Mouse (Mus musculus) neural tube, embryonic 12.5 days (tissue): ENCODE results near the gene Arpc2. TPM values are rescaled to one million over a fixed set of nuclear protein-coding genes. Genes with fewer than 3 reads are reported as not detected.
A peak's percentile ranks its signal among the peaks of the same experiment; 100 is the strongest.

ENCODE experiments used
- ATAC-seq: fragments of 200-750 bp; cut with Nextera tagmentation; 2 replicates; pipeline ENCODE4 v1.8.0; 2017; ENCODE audit warnings: low read depth, mild to moderate bottlenecking, moderate TSS enrichment, moderate library complexity; ENCODE audit not compliant: low FRiP score
- H3K27ac ChIP-seq: fragments of 300-500 bp; sonication (generic); 2 replicates; pipeline ENCODE4 v1.5.1; 2016
- H3K27me3 ChIP-seq: fragments of 300-500 bp; sonication (generic); replicated peaks from 2 replicates; pipeline ENCODE4 v1.6.1; 2016; ENCODE audit warnings: mild to moderate bottlenecking
- H3K36me3 ChIP-seq: fragments of 300-500 bp; sonication (generic); 2 replicates; pipeline ENCODE4 v1.6.1; 2016; ENCODE audit warnings: mild to moderate bottlenecking
- H3K4me1 ChIP-seq: fragments of 300-500 bp; sonication (generic); 2 replicates; pipeline ENCODE4 v1.6.1; 2016
- H3K4me2 ChIP-seq: fragments of 300-500 bp; sonication (generic); replicated peaks from 2 replicates; pipeline ENCODE4 v1.6.1; 2016; ENCODE audit warnings: mild to moderate bottlenecking
- H3K4me3 ChIP-seq: fragments of 300-500 bp; sonication (generic); 2 replicates; pipeline ENCODE4 v1.5.1; 2016
- H3K9ac ChIP-seq: fragments of 300-500 bp; sonication (generic); 2 replicates; pipeline ENCODE4 v1.6.1; 2016; ENCODE audit warnings: mild to moderate bottlenecking
- H3K9me3 ChIP-seq: fragments of 300-500 bp; sonication (generic); 2 replicates; pipeline ENCODE4 v1.6.1; 2016; ENCODE audit warnings: mild to moderate bottlenecking
- WGBS: fragments of 180-500 bp; shearing (Covaris S2); methylation state at CpG from one replicate; pipeline ENCODE4 v1.1.7; 2016; 5-methylcytosine and 5-hydroxymethylcytosine counted together
- polyA plus RNA-seq: library from polyadenylated mRNA; unstranded; fragments of >200 nt; fragmentation: Nextera tagmentation; extraction: Ambion mirVana; gene quantifications from 2 replicates; pipeline ENCODE4 v1.2.1, GENCODE M21; 2016

Gene Arpc2
- polyA plus RNA-seq, 1 experiment from 2014 or later: 394 TPM

- Histone ChIP-seq H3K4me1 (peaks cover 32% of the 10 kb centered on the region), H3K36me3 (no peaks in the 10 kb centered on the region), H3K9me3 (no peaks in the 10 kb centered on the region), H3K27ac (no peak overlapping the region), H3K9ac (0 out of 2 replicates have a peak overlapping the region, but pooled peaks have one; percentile 14), H3K27me3 (no peaks in the 10 kb centered on the region), H3K4me3 (no peak overlapping the region), H3K4me2 (no peak overlapping the region)
- WGBS: 92% methylated on average over 4 of the region's 4 CpGs
- no peak for ATAC-seq
Observed at GRCm38 (mm10) chr1:74240832-74241231, 4.9 kb downstream of the Arpc2 start.

- Histone ChIP-seq H3K4me2 (no peak overlapping the region), H3K4me3 (no peak overlapping the region), H3K36me3 (peaks cover 19% of the 10 kb centered on the region), H3K27ac (no peak overlapping the region), H3K4me1 (0 out of 2 replicates have a peak, but pooled peaks cover under 1% of the 10 kb centered on the region), H3K27me3 (no peaks in the 10 kb centered on the region), H3K9me3 (no peaks in the 10 kb centered on the region), H3K9ac (no peak overlapping the region)
- WGBS: 90% methylated on average over 2 of the region's 2 CpGs
- no peak for ATAC-seq
Observed at GRCm38 (mm10) chr1:74245525-74245924, 9.6 kb downstream of the Arpc2 start.

DNA sequence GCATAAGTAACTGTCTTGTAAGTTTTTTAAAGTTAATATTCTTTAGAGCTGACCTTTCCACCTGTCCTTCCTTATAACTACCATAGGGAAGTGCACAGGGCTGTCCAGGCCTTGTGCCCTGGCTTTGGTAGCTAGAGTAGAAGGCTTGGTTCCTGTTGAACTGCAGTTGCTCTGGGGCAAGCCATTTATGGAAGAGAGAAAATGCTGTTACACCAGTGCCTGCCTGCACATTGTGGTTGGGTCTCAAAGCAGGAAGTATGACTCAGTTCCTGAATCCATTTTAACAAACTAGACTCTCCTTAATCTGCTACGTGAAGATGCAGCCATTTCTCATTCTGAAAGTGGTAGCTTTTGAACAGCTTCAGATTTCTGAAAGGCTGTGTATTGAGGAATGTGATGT, 12.9 kb downstream of the Arpc2 start:
- Histone ChIP-seq H3K4me1 (no peaks in the 10 kb centered on the region), H3K9ac (no peak overlapping the region), H3K27me3 (no peaks in the 10 kb centered on the region), H3K9me3 (no peaks in the 10 kb centered on the region), H3K27ac (no peak overlapping the region), H3K36me3 (peaks cover 49% of the 10 kb centered on the region), H3K4me2 (no peak overlapping the region), H3K4me3 (no peak overlapping the region)
- no peak for ATAC-seq
- WGBS: 78% methylated on average over 1 of the region's 1 CpGs

- ATAC-seq: no peak
- H3K4me2 ChIP-seq: no peak overlapping the region
- 72% methylated on average over 5 of the region's 5 CpGs for WGBS
- H3K27me3 ChIP-seq: no peaks in the 10 kb centered on the region
- no peaks in the 10 kb centered on the region for H3K4me1 ChIP-seq
- no peaks in the 10 kb centered on the region for H3K9me3 ChIP-seq
- H3K9ac ChIP-seq: no peak overlapping the region
- peaks cover 56% of the 10 kb centered on the region for H3K36me3 ChIP-seq
- H3K4me3 ChIP-seq: no peak overlapping the region
- no peak overlapping the region for H3K27ac ChIP-seq
Observed at GRCm38 (mm10) chr1:74249331-74249980, 13.6 kb downstream of the Arpc2 start.

DNA sequence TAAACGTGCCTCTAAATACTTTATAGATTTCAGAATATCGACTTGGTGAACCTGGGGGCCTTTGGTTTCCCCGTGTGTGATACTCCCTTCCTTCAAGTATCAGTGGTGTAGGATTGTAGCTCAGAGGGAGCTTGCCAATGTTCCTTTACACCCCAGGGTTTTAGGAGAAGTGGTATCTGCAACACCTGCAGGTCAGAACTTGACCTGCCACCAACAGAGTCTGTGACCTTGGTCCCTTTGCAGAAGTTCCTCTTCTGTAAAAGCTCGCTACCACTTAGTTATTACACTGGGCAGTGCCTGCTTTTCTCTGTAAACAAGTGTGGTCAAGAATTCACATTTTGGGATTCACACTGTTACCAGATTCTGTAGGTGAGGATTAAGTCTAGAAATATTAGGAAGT, 14.2 kb downstream of the Arpc2 start:
- H3K27me3 ChIP-seq: no peaks in the 10 kb centered on the region
- H3K4me3 ChIP-seq: no peak overlapping the region
- no peak overlapping the region for H3K4me2 ChIP-seq
- no peaks in the 10 kb centered on the region for H3K9me3 ChIP-seq
- 93% methylated on average over 4 of the region's 4 CpGs for WGBS
- peaks cover 61% of the 10 kb centered on the region for H3K36me3 ChIP-seq
- no peaks in the 10 kb centered on the region for H3K4me1 ChIP-seq
- no peak for ATAC-seq
- H3K9ac ChIP-seq: no peak overlapping the region
- no peak overlapping the region for H3K27ac ChIP-seq

- Histone ChIP-seq H3K9ac (no peak overlapping the region), H3K4me3 (no peak overlapping the region), H3K4me2 (no peak overlapping the region), H3K27ac (no peak overlapping the region), H3K36me3 (peaks cover 84% of the 10 kb centered on the region), H3K9me3 (no peaks in the 10 kb centered on the region), H3K27me3 (no peaks in the 10 kb centered on the region), H3K4me1 (no peaks in the 10 kb centered on the region)
- WGBS: 95% methylated on average over 8 of the region's 8 CpGs
- ATAC-seq: no peak
Observed at GRCm38 (mm10) chr1:74255704-74256345, 19.9 kb downstream of the Arpc2 start.

- H3K9ac ChIP-seq: no peak overlapping the region
- 85% methylated on average over 4 of the region's 4 CpGs for WGBS
- H3K4me2 ChIP-seq: no peak overlapping the region
- no peak for ATAC-seq
- peaks cover 76% of the 10 kb centered on the region for H3K36me3 ChIP-seq
- no peak overlapping the region for H3K4me3 ChIP-seq
- no peaks in the 10 kb centered on the region for H3K9me3 ChIP-seq
- H3K27me3 ChIP-seq: no peaks in the 10 kb centered on the region
- H3K4me1 ChIP-seq: no peaks in the 10 kb centered on the region
- H3K27ac ChIP-seq: no peak overlapping the region
Observed at GRCm38 (mm10) chr1:74256782-74257181, 20.9 kb downstream of the Arpc2 start.

GRCm38 (mm10) chr1:74262510-74262909, 26.6 kb downstream of the Arpc2 start:
- 92% methylated on average over 6 of the region's 6 CpGs for WGBS
- Histone ChIP-seq H3K9ac (no peak overlapping the region), H3K27me3 (no peaks in the 10 kb centered on the region), H3K36me3 (peaks cover 83% of the 10 kb centered on the region), H3K9me3 (no peaks in the 10 kb centered on the region), H3K27ac (no peak overlapping the region), H3K4me1 (no peaks in the 10 kb centered on the region), H3K4me3 (no peak overlapping the region), H3K4me2 (no peak overlapping the region)
- ATAC-seq: no peak

DNA sequence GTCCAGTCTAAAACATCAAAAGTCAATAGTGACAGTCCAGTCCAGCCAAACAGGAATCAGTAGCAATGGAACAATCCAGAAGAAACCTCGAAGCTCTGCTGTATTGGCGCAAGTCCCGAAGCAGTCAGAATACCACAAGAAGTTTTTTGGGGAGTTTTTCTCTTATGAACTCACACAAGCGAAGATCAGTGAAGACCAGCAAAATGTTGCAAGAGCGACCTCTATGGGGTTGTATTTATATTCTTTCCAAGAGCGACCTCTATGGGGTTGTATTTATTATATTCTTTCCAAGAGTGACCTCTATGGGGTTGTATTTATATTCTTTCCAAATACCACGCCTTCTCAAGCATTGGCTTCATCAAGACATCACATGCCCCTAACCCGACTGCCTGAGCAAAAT, 32.9 kb downstream of the Arpc2 start:
- H3K36me3 ChIP-seq: peaks cover 53% of the 10 kb centered on the region
- ATAC-seq: no peak

DNA sequence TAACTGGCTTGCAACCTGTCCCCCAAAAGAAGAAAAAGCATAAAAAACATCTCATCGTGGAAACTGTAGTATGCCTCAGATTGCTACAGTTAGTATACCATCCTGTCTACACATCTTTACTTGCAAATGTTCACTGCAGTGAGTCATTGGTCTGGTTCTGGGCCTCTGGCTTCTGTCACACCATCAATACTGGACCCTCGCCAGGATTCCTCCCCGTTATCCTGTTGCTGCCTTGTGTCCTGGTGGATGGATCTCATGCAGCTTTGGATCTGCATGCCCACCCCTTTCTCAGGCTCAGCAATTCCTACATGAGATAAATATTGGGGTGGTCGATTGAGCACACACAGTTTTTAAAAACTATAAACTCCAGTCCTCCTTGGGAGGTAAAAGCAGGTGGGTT, 35.8 kb downstream of the Arpc2 start:
- ATAC-seq: no peak

More for the DNA sequence above, 32.9 kb downstream of the Arpc2 start:
- no peak overlapping the region for H3K9ac ChIP-seq
- no peaks in the 10 kb centered on the region for H3K9me3 ChIP-seq
- H3K27ac ChIP-seq: no peak overlapping the region
- H3K4me1 ChIP-seq: no peaks in the 10 kb centered on the region
- 88% methylated on average over 8 of the region's 8 CpGs for WGBS
- no peak overlapping the region for H3K4me2 ChIP-seq
- no peak overlapping the region for H3K4me3 ChIP-seq
- H3K27me3 ChIP-seq: no peaks in the 10 kb centered on the region

DNA sequence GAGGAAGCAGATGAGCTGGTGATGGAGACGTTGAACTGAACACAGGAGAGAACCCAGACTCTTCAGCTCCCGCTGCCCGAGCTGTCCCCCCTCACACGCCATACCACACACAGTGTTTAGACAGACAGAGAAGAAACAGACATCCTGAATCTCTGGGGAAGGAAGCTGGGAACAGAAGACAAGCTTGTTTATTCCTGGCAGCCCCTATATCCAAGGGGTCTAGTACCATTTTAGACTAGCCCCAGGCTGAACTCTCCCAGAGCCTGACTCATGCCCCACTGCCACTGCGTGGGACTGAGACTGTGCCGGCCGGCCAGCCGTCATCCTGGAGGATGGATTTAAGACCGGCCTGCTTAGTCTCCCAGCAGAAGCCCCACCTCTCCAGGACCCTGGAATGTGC, 39.1 kb downstream of the Arpc2 start:
- 0 out of 2 replicates have a peak overlapping the region, but pooled peaks have one; percentile 18 for H3K9ac ChIP-seq
- H3K4me1 ChIP-seq: no peaks in the 10 kb centered on the region; the same call in 1 of the 2 replicates
- no peak for ATAC-seq

More for the DNA sequence above, 35.8 kb downstream of the Arpc2 start:
- Histone ChIP-seq H3K4me3 (no peak overlapping the region), H3K4me2 (no peak overlapping the region), H3K4me1 (no peaks in the 10 kb centered on the region; the same call in 1 of the 2 replicates), H3K36me3 (peaks cover 24% of the 10 kb centered on the region), H3K9ac (no peak overlapping the region), H3K27me3 (no peaks in the 10 kb centered on the region), H3K9me3 (no peaks in the 10 kb centered on the region), H3K27ac (no peak overlapping the region)
- 84% methylated on average over 4 of the region's 4 CpGs for WGBS

GRCm38 (mm10) chr1:74277041-74277440, 41.2 kb downstream of the Arpc2 start:
- no peaks in the 10 kb centered on the region for H3K9me3 ChIP-seq
- H3K4me1 ChIP-seq: no peaks in the 10 kb centered on the region; the same call in 1 of the 2 replicates
- no peak overlapping the region for H3K4me2 ChIP-seq
- H3K36me3 ChIP-seq: peaks cover 34% of the 10 kb centered on the region
- no peak for ATAC-seq
- no peak overlapping the region for H3K27ac ChIP-seq
- 66% methylated on average over 6 of the region's 6 CpGs for WGBS
- H3K27me3 ChIP-seq: no peaks in the 10 kb centered on the region
- H3K9ac ChIP-seq: no peak overlapping the region
- H3K4me3 ChIP-seq: no peak overlapping the region

More for the DNA sequence above, 39.1 kb downstream of the Arpc2 start:
- no peak overlapping the region for H3K4me3 ChIP-seq
- no peaks in the 10 kb centered on the region for H3K27me3 ChIP-seq
- H3K27ac ChIP-seq: no peak overlapping the region
- no peaks in the 10 kb centered on the region for H3K9me3 ChIP-seq
- no peak overlapping the region for H3K4me2 ChIP-seq
- WGBS: 54% methylated on average over 9 of the region's 9 CpGs
- H3K36me3 ChIP-seq: peaks cover 13% of the 10 kb centered on the region
